Comparison of ENCODE assay signal across 8 mouse cellular contexts in genomic region chr12:17692356-17692755, GRCm38 (mm10). TPM values are rescaled to one million over a fixed set of nuclear protein-coding genes. Genes with fewer than 3 reads are reported as not detected.
A peak's percentile ranks its signal among the peaks of the same experiment; 100 is the strongest.
DNase-seq lines count a peak whose midpoint lies in the region; ATAC-seq and TF ChIP-seq lines count a peak whose summit lies in the region.

No protein-coding gene starts in this region.

- peak overlapping the region; percentile 85 for H3K4me3 ChIP-seq in lung, embryonic 16.5 days (ENCODE audit: low read length)
- H3K4me3 ChIP-seq in embryonic fibroblast, embryonic 13.5 days (ENCODE audit: insufficient read depth, low read length) = peak overlapping the region; percentile 72; the same call in 1 of the 2 replicates
- H3K4me3 ChIP-seq in limb, embryonic 13.5 days = peak overlapping the region; percentile 74
- H3K4me3 ChIP-seq in stomach, postnatal 0 days (ENCODE audit: low read depth, low read length) = peak overlapping the region; percentile 84

- H3K4me1 ChIP-seq in lung, embryonic 16.5 days (replicated peaks; ENCODE audit: control insufficient read depth, insufficient read depth, low read length) = peaks cover 26% of the 10 kb centered on the region
- H3K4me1 ChIP-seq in embryonic fibroblast, embryonic 13.5 days (ENCODE audit: control insufficient read depth, insufficient read depth, low read length) = peaks cover 6% of the 10 kb centered on the region; the same call in 1 of the 2 replicates
- peaks cover 38% of the 10 kb centered on the region for H3K4me1 ChIP-seq in limb, embryonic 13.5 days
- peaks cover 2% of the 10 kb centered on the region; the same call in 1 of the 2 replicates for H3K4me1 ChIP-seq in stomach, postnatal 0 days (replicated peaks; ENCODE audit: control insufficient read depth, insufficient read depth)

- TF ChIP-seq POLR2A in embryonic fibroblast, embryonic 13.5 days (IDR thresholded peaks at IDR 0.05; ENCODE audit: low read depth, low read length) = no peak

- 38% methylated on average over 5 of the region's 5 CpGs for WGBS in lung, embryonic 16.5 days
- WGBS in limb, embryonic 13.5 days = 42% methylated on average over 5 of the region's 5 CpGs
- WGBS in stomach, postnatal 0 days = 38% methylated on average over 5 of the region's 5 CpGs

- H3K36me3 ChIP-seq in lung, embryonic 16.5 days (ENCODE audit: control insufficient read depth, insufficient read depth, low read length) = no peaks in the 10 kb centered on the region
- H3K36me3 ChIP-seq in limb, embryonic 13.5 days = no peaks in the 10 kb centered on the region
- H3K36me3 ChIP-seq in stomach, postnatal 0 days (ENCODE audit: control insufficient read depth, insufficient read depth, low read length) = no peaks in the 10 kb centered on the region

- no peak for TF ChIP-seq CTCF in embryonic fibroblast, embryonic 13.5 days (IDR thresholded peaks at IDR 0.05; ENCODE audit: borderline replicate concordance, insufficient read depth, low read length)
- no peak for TF ChIP-seq CTCF in stomach, postnatal 0 days (IDR thresholded peaks at IDR 0.05; ENCODE audit: low read depth)

- peak overlapping the region; percentile 70 for H3K27ac ChIP-seq in lung, embryonic 16.5 days (ENCODE audit: low read length)
- no peak overlapping the region for H3K27ac ChIP-seq in embryonic fibroblast, embryonic 13.5 days (ENCODE audit: insufficient read depth, low read length)
- H3K27ac ChIP-seq in limb, embryonic 13.5 days = no peak overlapping the region
- peak overlapping the region; percentile 74 for H3K27ac ChIP-seq in stomach, postnatal 0 days (replicated peaks)

- H3K9me3 ChIP-seq in lung, embryonic 16.5 days (ENCODE audit: control insufficient read depth, low read length) = no peaks in the 10 kb centered on the region
- no peaks in the 10 kb centered on the region for H3K9me3 ChIP-seq in limb, embryonic 13.5 days
- H3K9me3 ChIP-seq in stomach, postnatal 0 days (ENCODE audit: control insufficient read depth, low read length) = no peaks in the 10 kb centered on the region

- no peak for TF ChIP-seq EP300 in stomach, postnatal 0 days (optimal IDR thresholded peaks at IDR 0.05)

- peak overlapping the region; percentile 83 for H3K9ac ChIP-seq in lung, embryonic 16.5 days (ENCODE audit: low read length)
- peak overlapping the region; percentile 77 for H3K9ac ChIP-seq in limb, embryonic 13.5 days
- peak overlapping the region; percentile 71; the same call in 1 of the 2 replicates for H3K9ac ChIP-seq in stomach, postnatal 0 days (ENCODE audit: low read length)

- no peak for ATAC-seq in lung, embryonic 16.5 days (ENCODE audit: low read depth)
- ATAC-seq in limb, embryonic 13.5 days (ENCODE audit: low FRiP score, low read depth) = no peak
- ATAC-seq in stomach, postnatal 0 days (ENCODE audit: low FRiP score, low TSS enrichment) = no peak

- DNase-seq in lung, adult 18-20 months = no peak
- no peak for DNase-seq in stomach, postnatal 0 days (ENCODE audit: low spot score)
- DNase-seq in gastrocnemius, postnatal 25 days = no peak
- no peak for DNase-seq in adrenal gland, postnatal 4 days (ENCODE audit: low spot score in 2 of 2)
- no peak for DNase-seq in frontal cortex, postnatal 14 days (ENCODE audit: low spot score in 2 of 2)

- H3K4me2 ChIP-seq in lung, embryonic 16.5 days (ENCODE audit: low read depth, low read length) = peak overlapping the region; percentile 60
- H3K4me2 ChIP-seq in limb, embryonic 13.5 days (replicated peaks) = peak overlapping the region; percentile 98
- peak overlapping the region; percentile 98 for H3K4me2 ChIP-seq in stomach, postnatal 0 days (replicated peaks; ENCODE audit: low read depth)

- no peaks in the 10 kb centered on the region for H3K27me3 ChIP-seq in lung, embryonic 16.5 days (ENCODE audit: control insufficient read depth, insufficient read depth, low read depth, low read length)
- peaks cover 6% of the 10 kb centered on the region; the same call in 1 of the 2 replicates for H3K27me3 ChIP-seq in limb, embryonic 13.5 days
- H3K27me3 ChIP-seq in stomach, postnatal 0 days (ENCODE audit: control insufficient read depth, insufficient read depth, low read length) = no peaks in the 10 kb centered on the region

RNA-seq across cellular contexts. Expression of gene Hpcal1, which starts 1.7 kb away (rescaled TPM):
- polyA plus RNA-seq in lung, embryonic 16.5 days (2015; fragmentation: Nextera tagmentation; extraction: Ambion mirVana) = 94.5 and 102 TPM in 2 replicates
- 41.1 and 49.0 TPM in 2 replicates for polyA plus RNA-seq in embryonic fibroblast, embryonic 13.5 days (2011; ENCODE audit: insufficient read length, low read depth, missing spikeins)
- 29.4 and 33.4 TPM in 2 replicates for polyA plus RNA-seq in limb, embryonic 13.5 days (2015; fragmentation: Nextera tagmentation; extraction: Ambion mirVana)
- polyA plus RNA-seq in stomach, postnatal 0 days (2015; fragmentation: Nextera tagmentation; extraction: Ambion mirVana) = 61.2 and 62.6 TPM in 2 replicates
- 1 to 10 TPM; 6.4 to 8.0 TPM for total RNA-seq in gastrocnemius, postnatal 25 days (2021)
- 10 to 100 TPM; 30.1 to 34.5 TPM for total RNA-seq in adrenal gland, postnatal 4 days (2021)

Comparison
In these comparisons a context has a peak if more than half of its experiments do, and no peak if none do; other contexts are left out.
1. H3K27ac ChIP-seq: peak in lung, embryonic 16.5 days (single experiment) and stomach, postnatal 0 days (single experiment); none in embryonic fibroblast, embryonic 13.5 days (single experiment) and limb, embryonic 13.5 days (single experiment).
2. Peak in every context shown above with its lines, with median percentiles within 50 percentile points of each other: H3K4me2 ChIP-seq, H3K4me3 ChIP-seq and H3K9ac ChIP-seq.